Mouse (Mus musculus): ENCODE measurements around the gene Vmn1r13. TPM values are rescaled to one million over a fixed set of nuclear protein-coding genes. Genes with fewer than 3 reads are reported as not detected.
"Not testable (repeated sequence)": the region's sequence is repeated elsewhere in the genome, so short reads cannot be mapped to it uniquely, and the experiment has no call there.

Vmn1r13 gene
- polyA plus RNA-seq (2015; fragmentation: Nextera tagmentation; extraction: Ambion mirVana), result not detected in 2 replicates

DNA sequence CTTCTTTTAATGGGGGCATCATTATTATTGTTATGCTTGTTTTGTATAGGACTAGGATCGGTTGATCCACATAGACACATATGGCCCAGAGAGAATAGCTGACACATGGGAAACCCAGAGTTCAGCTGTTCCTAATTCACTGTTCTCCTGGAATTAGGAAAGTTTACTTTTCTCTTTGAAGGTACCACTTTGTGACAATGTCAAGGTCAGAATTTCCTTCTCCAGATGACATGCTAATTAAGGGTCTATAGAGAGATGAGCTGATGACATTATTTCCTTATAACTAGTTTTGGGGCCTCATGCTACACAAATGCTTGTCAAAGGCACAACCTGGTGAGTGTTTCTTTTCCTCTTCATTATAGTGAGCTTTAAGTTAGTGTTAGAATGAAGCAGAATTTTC, at the start of gene Vmn1r13:
Gene Vmn1r13, plus strand, starts transcription at position 301 of the 400 bp plus-strand sequence.
- not testable (repeated sequence) for H3K4me1 ChIP-seq (replicated peaks); ATAC-seq (ENCODE audit: low FRiP score)

DNA sequence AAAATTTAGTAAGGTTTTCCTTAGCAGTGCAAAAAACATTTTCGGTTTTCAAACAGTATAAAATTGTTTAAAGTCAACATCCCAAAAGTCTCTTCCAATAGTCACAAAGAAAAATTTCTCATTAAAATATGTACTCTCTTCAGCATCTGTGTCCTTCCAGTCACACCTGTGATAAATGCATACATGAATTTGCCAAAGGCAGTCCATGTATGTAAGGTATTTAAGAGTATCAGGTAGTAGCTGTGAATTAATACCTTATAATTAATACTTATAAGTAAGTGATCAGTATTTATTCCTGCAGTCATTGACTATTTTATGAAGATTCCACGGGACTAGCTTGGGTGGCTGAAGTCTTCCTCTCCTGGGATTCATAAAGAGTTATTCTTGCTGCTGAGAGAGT, 46.5 kb upstream of the Vmn1r13 start, which contains the start of gene Vmn1r12:
Gene Vmn1r12, plus strand, starts transcription at position 301 of the 400 bp plus-strand sequence.
- Histone ChIP-seq H3K9me3 (no peaks in the 10 kb centered on the region), H3K9ac (no peak within 1 kb of the TSS), H3K27ac (no peak within 1 kb of the TSS), H3K4me3 (no peak within 1 kb of the TSS), H3K36me3 (no peaks in the 10 kb centered on the region), H3K27me3 (no peaks in the 10 kb centered on the region), H3K4me1 (replicated peaks) (no peaks in the 10 kb centered on the region), H3K4me2 (no peak within 1 kb of the TSS)
- ATAC-seq (ENCODE audit: low FRiP score), result no peak
- WGBS, result 84% methylated on average over 2 of the region's 2 CpGs

More for the DNA sequence above, at the start of gene Vmn1r13:
- H3K27me3 ChIP-seq, H3K36me3 ChIP-seq, H3K27ac ChIP-seq, H3K9me3 ChIP-seq, H3K4me2 ChIP-seq, H3K4me3 ChIP-seq, H3K9ac ChIP-seq: not testable (repeated sequence)
- 88% methylated on average over 1 of the region's 1 CpGs for WGBS

DNA sequence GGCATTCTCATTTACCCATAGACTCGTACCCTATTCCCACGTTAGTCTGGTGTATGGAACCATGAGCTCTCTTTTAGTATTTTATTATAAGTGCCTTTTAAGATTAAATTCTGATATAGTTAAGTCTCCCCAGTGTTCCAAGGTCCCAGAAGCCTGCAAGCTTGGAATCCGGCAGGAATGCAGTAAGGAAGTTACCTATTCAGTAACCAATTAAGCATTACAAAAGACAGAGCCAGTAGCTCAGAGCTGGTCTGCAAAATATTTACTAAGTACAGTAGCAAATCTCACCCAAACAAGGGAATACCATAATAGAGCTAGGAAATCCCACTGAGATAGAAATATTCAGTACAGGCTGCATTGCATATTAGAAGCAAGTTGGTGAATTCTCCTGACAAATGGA, 13.1 kb upstream of the Vmn1r13 start:
- not testable (repeated sequence) for H3K4me1 ChIP-seq (replicated peaks); H3K36me3 ChIP-seq; H3K27me3 ChIP-seq; ATAC-seq (ENCODE audit: low FRiP score); H3K27ac ChIP-seq; H3K4me3 ChIP-seq; H3K4me2 ChIP-seq; H3K9me3 ChIP-seq; H3K9ac ChIP-seq
- 45% methylated on average over 3 of the region's 3 CpGs for WGBS

DNA sequence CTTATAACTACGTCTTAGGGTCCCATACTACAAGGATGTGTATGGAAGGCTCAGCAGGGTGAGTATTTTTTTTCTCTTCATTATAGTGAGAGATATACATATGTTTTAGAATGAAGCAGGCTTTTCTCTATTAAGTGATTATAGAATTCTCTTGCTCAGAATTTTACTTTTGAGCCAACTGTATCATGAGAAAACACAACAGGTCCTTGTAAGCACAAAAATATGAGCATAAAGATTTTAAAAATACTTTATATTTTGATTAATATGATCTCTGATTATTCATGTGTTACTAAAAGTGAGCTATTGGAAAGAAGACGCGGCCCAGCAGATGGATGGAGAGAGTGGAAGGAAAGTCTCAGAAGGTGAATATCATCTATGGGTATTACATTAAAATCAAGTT, 28.3 kb downstream of the Vmn1r13 start, which contains the start of gene Vmn1r14:
Gene Vmn1r14, plus strand, starts transcription at position 301 of the 400 bp plus-strand sequence.
- no peaks in the 10 kb centered on the region for H3K36me3 ChIP-seq
- 94% methylated on average over 3 of the region's 3 CpGs for WGBS
- H3K9ac ChIP-seq, result no peak within 1 kb of the TSS
- no peaks in the 10 kb centered on the region for H3K9me3 ChIP-seq
- H3K27ac ChIP-seq, result no peak within 1 kb of the TSS
- H3K4me1 ChIP-seq (replicated peaks), result no peaks in the 10 kb centered on the region
- no peak within 1 kb of the TSS for H3K4me2 ChIP-seq
- ATAC-seq (ENCODE audit: low FRiP score), result no peak
- H3K4me3 ChIP-seq, result no peak within 1 kb of the TSS
- H3K27me3 ChIP-seq, result no peaks in the 10 kb centered on the region

DNA sequence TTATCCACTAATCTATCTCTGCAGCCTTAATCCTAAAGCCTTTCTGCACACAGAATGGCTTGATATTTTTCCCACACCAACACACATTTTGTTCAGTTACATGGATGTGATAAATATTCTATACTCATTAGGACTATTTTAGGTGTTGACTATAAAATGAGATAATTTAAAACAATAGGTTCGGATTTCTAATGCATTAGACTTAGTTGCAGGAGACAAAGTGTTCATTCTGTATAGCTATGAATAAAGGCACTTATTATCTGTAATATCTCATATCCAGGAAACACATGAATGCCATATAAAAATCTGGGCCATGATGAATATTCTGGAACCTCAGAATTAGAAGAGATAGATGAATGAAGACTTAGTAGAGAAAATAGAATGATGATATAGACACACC, 54.6 kb downstream of the Vmn1r13 start, which contains the start of gene Vmn1r15:
Gene Vmn1r15, plus strand, starts transcription at position 301 of the 400 bp plus-strand sequence.
- Histone ChIP-seq H3K9ac (no peak within 1 kb of the TSS), H3K9me3 (no peaks in the 10 kb centered on the region), H3K27ac (no peak within 1 kb of the TSS), H3K36me3 (no peaks in the 10 kb centered on the region), H3K4me3 (no peak within 1 kb of the TSS), H3K27me3 (no peaks in the 10 kb centered on the region), H3K4me2 (no peak within 1 kb of the TSS), H3K4me1 (replicated peaks) (no peaks in the 10 kb centered on the region)
- 77% methylated on average over 1 of the region's 1 CpGs for WGBS
- no peak for ATAC-seq (ENCODE audit: low FRiP score)

GRCm38 (mm10) chr6:57260990-57261389, 57.9 kb downstream of the Vmn1r13 start:
- H3K9me3 ChIP-seq, result no peaks in the 10 kb centered on the region
- no peak overlapping the region for H3K9ac ChIP-seq
- no peak overlapping the region for H3K4me2 ChIP-seq
- H3K27me3 ChIP-seq, result no peaks in the 10 kb centered on the region
- 96% methylated on average over 2 of the region's 2 CpGs for WGBS
- H3K36me3 ChIP-seq, result no peaks in the 10 kb centered on the region
- no peaks in the 10 kb centered on the region for H3K4me1 ChIP-seq (replicated peaks)
- H3K27ac ChIP-seq, result no peak overlapping the region
- H3K4me3 ChIP-seq, result no peak overlapping the region
- ATAC-seq (ENCODE audit: low FRiP score), result no peak

Other genes starting within 250 kb of the Vmn1r13 start
- not detected in 2 replicates for gene Vmn1r5, start 233.0 kb upstream of the Vmn1r13 start, polyA plus RNA-seq (2015; fragmentation: Nextera tagmentation; extraction: Ambion mirVana)
- not detected in 2 replicates for gene Vmn1r6, start 206.0 kb upstream of the Vmn1r13 start, polyA plus RNA-seq (2015; fragmentation: Nextera tagmentation; extraction: Ambion mirVana)
- gene Vmn1r7, start 178.0 kb upstream of the Vmn1r13 start, polyA plus RNA-seq (2015; fragmentation: Nextera tagmentation; extraction: Ambion mirVana), result not detected in 2 replicates
- gene Vmn1r8, start 171.0 kb upstream of the Vmn1r13 start, polyA plus RNA-seq (2015; fragmentation: Nextera tagmentation; extraction: Ambion mirVana), result not detected in 2 replicates
- not detected in 2 replicates for gene Vmn1r9, start 136.5 kb upstream of the Vmn1r13 start, polyA plus RNA-seq (2015; fragmentation: Nextera tagmentation; extraction: Ambion mirVana)
- not detected in 2 replicates for gene Vmn1r10, start 93.8 kb upstream of the Vmn1r13 start, polyA plus RNA-seq (2015; fragmentation: Nextera tagmentation; extraction: Ambion mirVana)
- not detected in 2 replicates for gene Vmn1r11, start 69.8 kb upstream of the Vmn1r13 start, polyA plus RNA-seq (2015; fragmentation: Nextera tagmentation; extraction: Ambion mirVana)
- not detected in 2 replicates for gene Vmn1r12, start 46.4 kb upstream of the Vmn1r13 start, polyA plus RNA-seq (2015; fragmentation: Nextera tagmentation; extraction: Ambion mirVana)
- not detected in 2 replicates for gene Vmn1r14, start 28.4 kb downstream of the Vmn1r13 start, polyA plus RNA-seq (2015; fragmentation: Nextera tagmentation; extraction: Ambion mirVana)
- gene Vmn1r15, start 54.7 kb downstream of the Vmn1r13 start, polyA plus RNA-seq (2015; fragmentation: Nextera tagmentation; extraction: Ambion mirVana), result not detected in 2 replicates
- not detected in 2 replicates for gene Vmn1r16, start 126.2 kb downstream of the Vmn1r13 start, polyA plus RNA-seq (2015; fragmentation: Nextera tagmentation; extraction: Ambion mirVana)
- not detected in 2 replicates for gene Vmn1r17, start 160.4 kb downstream of the Vmn1r13 start, polyA plus RNA-seq (2015; fragmentation: Nextera tagmentation; extraction: Ambion mirVana)
- not detected in 2 replicates for gene Vmn1r18, start 192.5 kb downstream of the Vmn1r13 start, polyA plus RNA-seq (2015; fragmentation: Nextera tagmentation; extraction: Ambion mirVana)
- not detected in 2 replicates for gene Vmn1r19, start 200.5 kb downstream of the Vmn1r13 start, polyA plus RNA-seq (2015; fragmentation: Nextera tagmentation; extraction: Ambion mirVana)
- gene Vmn1r20, start 225.6 kb downstream of the Vmn1r13 start, polyA plus RNA-seq (2015; fragmentation: Nextera tagmentation; extraction: Ambion mirVana), result not detected in 2 replicates